Mouse (Mus musculus) cerebellum, adult 9-11 months (tissue): ENCODE data around the gene Birc2.
A peak's percentile ranks its signal among the peaks of the same experiment; 100 is the strongest.
"Not testable (repeated sequence)": the region's sequence is repeated elsewhere in the genome, so short reads cannot be mapped to it uniquely, and the experiment has no call there.

Experiments used
- DNase-seq: peaks from one replicate; pipeline ENCODE4 v3.0.0; 2022

Gene Birc2

GRCm38 (mm10) chr9:7836905-7837805, at the start of gene Birc2:
Gene Birc2, minus strand, starts transcription at chr9:7837064.
- DNase-seq: peak; percentile 97

- no peak for DNase-seq
Observed at GRCm38 (mm10) chr9:7884346-7884745, 47.5 kb upstream of the Birc2 start.

GRCm38 (mm10) chr9:7882304-7882865, 45.5 kb upstream of the Birc2 start:
- no peak for DNase-seq

- no peak for DNase-seq
Observed at GRCm38 (mm10) chr9:7873511-7874211, 36.8 kb upstream of the Birc2 start.

GRCm38 (mm10) chr9:7872775-7873439, 36.0 kb upstream of the Birc2 start, which contains the start of gene Birc3:
Gene Birc3, minus strand, starts transcription at chr9:7873186.
- no peak for DNase-seq

- DNase-seq: no peak
Observed at GRCm38 (mm10) chr9:7872044-7872774, 35.3 kb upstream of the Birc2 start.

GRCm38 (mm10) chr9:7871316-7872043, 34.6 kb upstream of the Birc2 start:
- DNase-seq: no peak

- no peak for DNase-seq
Observed at GRCm38 (mm10) chr9:7870556-7871315, 33.9 kb upstream of the Birc2 start.

GRCm38 (mm10) chr9:7868838-7869491, 32.1 kb upstream of the Birc2 start:
- DNase-seq: no peak

- no peak for DNase-seq
Observed at GRCm38 (mm10) chr9:7867981-7868380, 31.1 kb upstream of the Birc2 start.

GRCm38 (mm10) chr9:7866981-7867380, 30.1 kb upstream of the Birc2 start:
- DNase-seq: not testable (repeated sequence)

GRCm38 (mm10) chr9:7860976-7861375, 24.1 kb upstream of the Birc2 start:
- DNase-seq: no peak

- no peak for DNase-seq
Observed at GRCm38 (mm10) chr9:7855912-7856311, 19.0 kb upstream of the Birc2 start.

- peak; percentile 41 for DNase-seq
Observed at GRCm38 (mm10) chr9:7855374-7855773, 18.5 kb upstream of the Birc2 start.

- DNase-seq: peak; percentile 64
Observed at GRCm38 (mm10) chr9:7854196-7854595, 17.3 kb upstream of the Birc2 start.

- no peak for DNase-seq
Observed at GRCm38 (mm10) chr9:7852346-7853230, 15.7 kb upstream of the Birc2 start.

- no peak for DNase-seq
Observed at GRCm38 (mm10) chr9:7851841-7852240, 15.0 kb upstream of the Birc2 start.

GRCm38 (mm10) chr9:7848191-7848590, 11.3 kb upstream of the Birc2 start:
- no peak for DNase-seq

GRCm38 (mm10) chr9:7846667-7847199, 9.9 kb upstream of the Birc2 start:
- DNase-seq: no peak
